Mouse (Mus musculus): Measurements from ENCODE around the gene Ptch2.

Ptch2 gene

DNA sequence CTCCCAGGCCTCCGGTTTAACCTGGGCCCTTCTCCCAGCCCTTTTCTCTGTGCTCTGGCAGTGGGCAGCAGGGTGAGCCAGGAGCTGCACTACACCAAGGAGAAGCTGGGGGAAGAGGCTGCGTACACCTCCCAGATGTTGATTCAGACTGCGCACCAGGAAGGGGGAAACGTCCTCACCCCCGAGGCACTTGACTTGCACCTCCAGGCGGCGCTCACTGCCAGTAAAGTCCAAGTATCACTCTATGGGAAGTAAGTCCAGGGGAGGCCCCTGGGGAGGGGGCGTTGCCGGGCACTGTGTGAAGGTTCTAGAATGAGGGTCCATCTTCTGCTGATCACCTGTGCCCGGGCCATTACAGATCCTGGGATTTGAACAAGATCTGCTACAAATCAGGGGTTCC lies 8.8 kb downstream of the Ptch2 start:
- no peak for DNase-seq (ENCODE audit: low spot score in 2 of 2)

DNA sequence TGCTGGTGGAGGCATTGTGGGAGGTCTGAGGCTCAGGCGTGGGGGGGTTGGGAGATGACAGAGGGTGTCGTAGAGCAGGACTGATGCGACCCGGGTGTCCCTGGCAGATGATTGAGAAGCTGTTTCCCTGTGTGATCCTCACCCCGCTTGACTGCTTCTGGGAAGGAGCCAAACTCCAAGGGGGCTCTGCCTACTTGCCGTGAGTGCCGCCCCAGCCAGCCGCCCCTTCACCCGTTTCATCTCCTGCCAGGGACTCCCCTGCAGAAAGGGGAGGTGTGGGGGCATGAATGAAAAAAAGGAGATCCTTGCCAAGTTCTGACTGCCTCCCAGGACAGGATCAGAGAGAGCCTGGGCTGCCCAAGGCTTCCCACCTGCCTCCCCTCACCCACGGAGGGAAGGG lies 9.3 kb downstream of the Ptch2 start:
- DNase-seq (ENCODE audit: low spot score in 2 of 2): no peak

DNA sequence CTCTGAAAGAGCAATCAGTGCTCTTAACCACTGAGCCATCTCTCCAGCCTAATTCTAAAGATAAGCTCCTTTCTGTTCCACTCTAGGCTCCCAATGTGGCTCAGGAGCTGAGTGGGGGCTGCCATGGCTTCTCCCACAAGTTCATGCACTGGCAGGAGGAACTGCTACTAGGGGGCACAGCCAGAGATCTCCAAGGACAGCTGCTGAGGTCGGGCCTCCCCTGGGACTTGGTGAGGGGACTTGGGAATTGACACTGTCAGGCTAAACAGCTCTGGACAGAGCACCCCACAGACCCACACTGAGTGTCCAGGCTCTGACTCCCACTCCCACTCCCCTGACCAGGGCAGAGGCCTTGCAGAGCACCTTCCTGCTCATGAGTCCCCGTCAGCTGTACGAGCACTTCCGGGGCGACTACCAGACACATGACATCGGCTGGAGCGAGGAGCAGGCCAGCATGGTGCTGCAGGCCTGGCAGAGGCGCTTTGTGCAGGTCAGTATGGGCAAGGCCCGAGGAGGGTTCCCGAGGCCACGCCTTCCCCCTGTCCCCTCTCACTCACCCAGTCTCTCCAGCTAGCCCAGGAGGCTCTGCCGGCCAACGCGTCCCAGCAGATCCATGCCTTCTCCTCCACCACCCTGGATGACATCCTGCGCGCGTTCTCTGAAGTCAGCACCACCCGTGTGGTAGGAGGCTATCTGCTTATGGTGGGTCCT lies 12.1 kb downstream of the Ptch2 start:
- no peak for DNase-seq (ENCODE audit: low spot score in 2 of 2)

DNA sequence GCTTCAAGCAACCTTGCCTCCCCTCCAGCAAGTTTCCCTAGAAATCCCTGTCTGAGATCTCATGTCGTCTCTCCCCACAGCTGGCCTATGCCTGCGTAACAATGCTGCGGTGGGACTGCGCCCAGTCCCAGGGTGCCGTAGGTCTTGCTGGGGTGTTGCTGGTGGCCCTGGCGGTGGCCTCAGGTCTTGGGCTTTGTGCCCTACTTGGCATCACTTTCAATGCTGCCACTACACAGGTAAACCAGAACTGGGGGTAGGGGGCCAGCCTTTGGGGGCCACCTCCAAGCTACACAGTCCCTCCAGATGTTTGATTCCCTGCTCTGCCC lies 12.6 kb downstream of the Ptch2 start:
- DNase-seq (ENCODE audit: low spot score in 2 of 2): no peak

DNA sequence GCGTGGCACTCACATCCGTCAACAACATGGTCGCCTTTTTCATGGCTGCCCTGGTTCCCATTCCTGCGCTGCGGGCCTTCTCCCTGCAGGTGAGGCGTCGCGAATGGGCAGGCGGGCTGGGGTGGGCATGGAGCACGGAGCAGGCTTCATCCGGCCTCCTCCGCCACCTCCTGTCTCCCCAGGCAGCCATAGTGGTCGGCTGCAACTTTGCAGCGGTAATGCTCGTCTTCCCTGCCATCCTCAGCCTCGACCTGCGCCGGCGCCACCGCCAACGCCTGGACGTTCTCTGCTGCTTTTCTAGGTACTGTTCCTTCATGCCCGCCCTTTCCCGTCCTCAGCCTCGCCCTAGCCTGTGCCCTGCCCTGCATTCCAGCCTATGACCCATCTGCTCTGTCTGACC lies 13.5 kb downstream of the Ptch2 start:
- DNase-seq (ENCODE audit: low spot score in 2 of 2): no peak

DNA sequence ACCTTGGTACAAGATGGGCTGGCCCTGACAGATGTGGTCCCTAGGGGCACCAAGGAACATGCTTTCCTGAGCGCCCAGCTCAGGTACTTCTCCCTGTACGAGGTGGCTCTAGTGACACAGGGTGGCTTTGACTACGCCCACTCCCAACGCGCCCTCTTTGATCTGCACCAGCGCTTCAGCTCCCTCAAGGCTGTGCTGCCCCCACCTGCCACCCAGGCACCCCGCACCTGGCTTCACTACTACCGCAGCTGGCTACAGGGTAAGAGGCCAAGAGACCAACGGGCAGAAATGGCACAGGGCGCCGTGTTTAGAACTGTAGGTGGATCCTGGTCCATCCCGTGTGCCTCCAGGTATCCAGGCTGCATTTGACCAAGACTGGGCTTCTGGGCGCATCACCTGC lies 14.4 kb downstream of the Ptch2 start:
- no peak for DNase-seq (ENCODE audit: low spot score in 2 of 2)

DNA sequence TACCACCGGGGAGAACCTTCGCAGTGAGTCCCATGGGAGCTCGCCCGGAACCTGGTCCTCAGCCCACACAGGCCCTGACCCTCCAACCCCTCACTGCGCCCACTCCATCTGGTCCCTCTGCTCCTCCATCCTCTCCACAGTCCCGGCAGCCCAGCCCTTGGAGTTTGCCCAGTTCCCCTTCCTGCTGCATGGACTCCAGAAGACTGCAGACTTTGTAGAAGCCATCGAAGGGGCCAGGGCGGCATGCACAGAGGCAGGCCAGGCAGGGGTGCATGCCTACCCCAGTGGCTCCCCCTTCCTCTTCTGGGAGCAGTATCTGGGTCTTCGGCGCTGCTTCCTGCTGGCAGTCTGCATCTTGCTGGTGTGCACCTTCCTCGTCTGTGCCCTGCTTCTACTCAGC lies 15.1 kb downstream of the Ptch2 start:
- DNase-seq (ENCODE audit: low spot score in 2 of 2): no peak

DNA sequence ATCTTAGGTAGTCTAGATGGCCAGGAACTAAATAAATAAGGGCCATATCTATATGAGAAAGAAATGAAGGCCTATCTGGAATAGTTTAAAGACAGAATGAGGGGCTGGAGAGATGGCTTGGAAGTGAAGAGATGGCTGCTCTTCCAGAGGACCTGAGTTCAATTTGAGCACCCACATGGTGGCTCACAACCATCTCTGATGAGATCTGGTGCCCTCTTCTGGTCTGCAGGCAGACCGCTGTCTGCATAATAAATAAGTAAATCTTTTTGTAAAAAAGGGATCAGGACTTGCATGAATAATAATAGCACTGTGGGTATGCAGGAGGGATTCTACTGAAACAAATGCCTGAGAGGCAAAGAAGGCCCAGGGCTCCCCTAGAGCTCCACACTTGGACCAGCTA lies 17.4 kb downstream of the Ptch2 start:
- no peak for DNase-seq (ENCODE audit: low spot score in 2 of 2)

DNA sequence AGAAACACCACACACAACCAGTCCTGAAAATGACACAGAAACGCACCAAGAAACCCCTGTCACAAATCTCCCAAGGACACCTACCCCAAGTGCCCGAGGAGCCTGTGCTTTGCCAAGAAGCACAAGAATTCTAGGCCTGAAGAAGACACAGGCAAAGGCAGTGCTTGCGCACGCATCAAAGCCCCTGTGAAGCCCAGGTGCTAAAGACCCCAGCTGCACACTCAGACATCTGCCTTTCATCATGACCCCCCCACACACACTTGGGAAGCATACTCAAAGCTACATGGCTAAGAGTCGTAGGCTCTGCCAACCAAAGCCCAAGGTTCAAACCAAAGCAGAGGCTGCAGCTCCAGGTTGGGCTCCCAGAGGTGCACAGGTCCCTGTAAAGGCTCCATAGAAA lies 19.7 kb downstream of the Ptch2 start:
- no peak for DNase-seq (ENCODE audit: low spot score in 2 of 2)

DNA sequence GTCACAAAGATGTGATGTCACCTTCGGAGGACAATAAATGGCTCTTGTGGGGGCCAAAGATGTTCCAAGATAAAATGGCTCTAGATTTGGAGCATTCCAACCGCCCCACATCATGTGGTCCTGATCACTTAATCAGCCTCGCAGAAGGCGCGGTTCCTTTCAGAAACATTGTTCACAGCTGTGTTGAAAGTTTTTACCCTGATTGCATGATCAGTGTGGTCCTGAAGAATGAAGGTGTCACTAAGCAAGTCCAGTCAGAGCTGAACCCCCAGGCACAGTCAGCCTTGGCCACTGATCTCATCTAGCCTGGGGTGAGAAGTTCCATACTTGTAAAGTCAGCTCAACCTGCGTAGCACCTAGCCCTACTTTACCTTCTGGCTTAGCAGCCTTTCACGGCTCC lies 22.1 kb downstream of the Ptch2 start:
- DNase-seq (ENCODE audit: low spot score in 2 of 2): no peak

DNA sequence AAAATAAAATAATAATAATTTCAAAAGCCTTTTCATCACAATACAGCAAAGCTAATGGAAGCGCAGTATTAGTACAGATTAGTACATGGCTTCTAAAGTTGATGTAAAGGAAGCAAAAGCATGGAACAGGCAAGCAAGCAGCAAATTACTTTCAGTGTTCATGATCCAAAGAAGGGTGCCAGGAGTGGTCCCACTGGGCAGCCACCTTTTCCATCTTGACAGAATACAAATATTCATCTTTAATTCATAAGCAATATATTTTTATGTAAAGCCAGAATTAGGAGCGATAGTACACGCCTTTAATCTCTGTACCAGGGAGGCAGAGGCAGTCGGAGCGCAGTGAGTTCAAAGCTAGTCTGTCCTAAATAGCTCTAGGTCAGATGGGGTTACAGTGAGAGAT lies 23.8 kb downstream of the Ptch2 start:
- DNase-seq (ENCODE audit: low spot score in 2 of 2): no peak

DNA sequence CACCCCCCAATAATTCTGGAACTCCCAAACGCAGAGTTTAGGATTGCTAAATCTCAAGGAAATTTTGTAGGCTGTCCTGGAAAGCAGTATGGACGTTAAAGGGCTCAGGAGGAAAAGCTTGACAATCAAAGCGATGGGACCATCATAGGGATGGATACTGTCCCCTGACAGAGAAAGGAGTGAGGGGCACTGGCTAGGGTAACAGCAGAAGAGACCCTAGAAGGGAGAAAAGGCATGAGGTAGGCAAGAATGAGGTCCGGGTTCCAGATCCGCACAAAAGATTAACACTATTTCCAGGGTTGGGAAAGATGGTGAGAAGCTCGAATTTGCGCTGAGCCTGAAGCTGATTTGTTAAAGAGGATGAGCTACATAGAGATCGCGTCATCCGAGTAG lies 24.2 kb downstream of the Ptch2 start:
- DNase-seq (ENCODE audit: low spot score in 2 of 2): no peak

DNA sequence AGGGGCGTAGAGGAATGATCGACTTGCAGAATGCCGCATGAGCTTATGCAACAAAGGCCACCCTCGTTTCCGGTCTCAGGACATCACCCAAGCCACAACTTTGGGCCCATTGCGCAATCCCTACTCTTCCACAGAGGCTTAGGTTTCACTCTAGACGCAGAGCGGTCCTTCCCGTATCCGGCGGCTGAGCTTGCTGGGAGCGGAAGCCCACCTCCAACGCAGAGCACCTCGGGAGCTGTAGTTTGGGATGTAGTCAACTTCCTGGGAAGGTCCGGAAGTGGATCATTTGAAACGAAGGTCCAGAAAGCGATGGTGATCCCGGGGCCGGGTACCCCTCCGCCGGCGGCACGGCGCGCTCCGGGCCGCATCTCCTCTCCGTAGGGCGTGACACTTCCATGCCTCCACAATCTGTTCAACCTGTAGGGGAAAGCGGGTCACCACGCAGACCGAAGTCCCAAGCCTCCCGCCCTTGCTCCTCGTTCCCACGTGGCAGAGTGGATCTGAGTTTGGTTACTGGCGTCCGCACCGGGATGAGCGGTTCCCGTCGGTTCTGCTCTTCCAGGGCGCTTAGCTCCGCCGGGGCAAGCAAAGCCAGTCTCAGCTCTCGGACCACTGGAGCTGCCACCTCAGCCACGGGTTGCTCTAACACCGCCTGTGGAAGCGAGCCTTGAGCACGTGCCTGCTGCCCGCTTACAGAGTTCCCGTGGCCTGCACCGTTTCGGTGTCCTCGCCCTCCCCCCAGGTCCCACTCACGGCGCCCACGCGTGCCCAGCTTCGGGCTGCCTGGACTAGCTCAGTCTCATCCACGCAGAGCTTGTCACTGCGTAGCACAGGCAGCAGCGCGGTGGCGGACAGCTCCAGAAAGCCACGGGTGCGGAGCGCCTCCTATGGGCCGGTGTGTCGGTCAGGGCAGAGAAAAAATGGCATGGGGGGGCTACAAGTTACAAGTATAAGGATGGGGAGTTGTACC lies 24.9 kb downstream of the Ptch2 start:
- peak; percentile 84 to 92 for DNase-seq (ENCODE audit: low spot score in 2 of 2)

DNA sequence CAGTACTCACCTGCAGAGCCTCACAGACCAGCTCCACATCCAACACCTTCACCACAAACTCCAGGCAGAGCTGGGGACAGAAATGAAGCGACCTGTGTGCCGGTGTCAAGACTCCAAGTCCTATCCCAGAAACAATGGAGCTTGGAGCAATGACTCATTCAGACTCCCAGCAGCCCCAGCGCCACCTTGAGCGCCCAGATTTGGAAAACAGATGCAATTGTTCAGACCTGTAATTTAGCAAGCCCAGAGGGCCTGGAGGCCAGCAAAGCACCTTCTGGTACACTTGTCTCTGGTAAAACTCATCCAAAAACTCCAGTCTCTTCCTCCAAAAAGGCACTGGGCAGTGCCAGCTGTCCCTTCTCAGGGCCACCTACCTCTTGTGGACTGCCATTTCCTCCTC lies 26.3 kb downstream of the Ptch2 start:
- no peak for DNase-seq (ENCODE audit: low spot score in 2 of 2)

DNA sequence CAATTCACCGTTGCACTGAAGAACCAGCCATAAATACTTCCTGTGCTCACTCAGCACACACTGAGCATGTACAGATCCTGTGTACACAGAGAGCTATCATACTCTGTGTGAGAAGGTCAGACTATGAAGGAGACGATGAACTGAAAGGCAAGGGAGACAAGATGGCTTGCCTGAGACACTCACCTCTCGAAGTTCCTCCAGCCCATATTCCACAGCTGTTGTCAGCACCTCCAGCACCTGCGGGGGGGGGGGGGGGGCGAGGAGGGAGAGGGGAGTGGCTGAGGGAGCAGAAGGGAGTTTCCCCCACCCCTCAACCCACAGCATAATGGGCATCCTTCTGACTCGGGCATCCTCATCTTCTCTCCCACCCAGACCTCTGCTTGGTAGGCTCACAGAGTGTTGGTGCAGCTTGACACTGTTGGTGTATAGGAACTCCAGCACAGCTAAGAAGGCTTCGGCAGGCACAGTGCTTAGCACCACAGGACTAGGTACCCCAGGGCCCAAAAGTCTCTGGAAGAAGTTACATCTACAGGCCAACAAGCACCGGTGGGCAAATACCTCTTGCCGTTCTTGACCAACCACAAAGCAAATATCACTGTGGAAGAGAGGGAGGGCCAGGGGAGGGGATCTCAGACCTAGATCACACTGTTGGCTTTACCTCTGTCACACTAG lies 27.8 kb downstream of the Ptch2 start:
- DNase-seq (ENCODE audit: low spot score in 2 of 2): no peak

DNA sequence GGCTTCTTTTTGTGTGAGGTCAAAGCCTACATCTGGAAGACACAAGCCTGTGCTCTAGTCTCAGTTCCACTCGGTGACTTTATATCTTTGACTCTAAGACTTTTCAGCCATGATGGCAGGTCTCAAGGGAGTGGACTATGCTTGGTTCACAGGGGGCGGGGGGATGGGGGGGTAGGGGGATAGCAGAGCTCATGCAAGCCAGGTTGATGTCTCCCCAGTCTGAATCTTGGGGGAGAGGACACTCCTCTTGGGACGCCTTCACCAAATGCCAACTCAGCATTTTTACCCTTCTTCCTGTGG lies 28.3 kb downstream of the Ptch2 start:
- no peak for DNase-seq (ENCODE audit: low spot score in 2 of 2)

DNA sequence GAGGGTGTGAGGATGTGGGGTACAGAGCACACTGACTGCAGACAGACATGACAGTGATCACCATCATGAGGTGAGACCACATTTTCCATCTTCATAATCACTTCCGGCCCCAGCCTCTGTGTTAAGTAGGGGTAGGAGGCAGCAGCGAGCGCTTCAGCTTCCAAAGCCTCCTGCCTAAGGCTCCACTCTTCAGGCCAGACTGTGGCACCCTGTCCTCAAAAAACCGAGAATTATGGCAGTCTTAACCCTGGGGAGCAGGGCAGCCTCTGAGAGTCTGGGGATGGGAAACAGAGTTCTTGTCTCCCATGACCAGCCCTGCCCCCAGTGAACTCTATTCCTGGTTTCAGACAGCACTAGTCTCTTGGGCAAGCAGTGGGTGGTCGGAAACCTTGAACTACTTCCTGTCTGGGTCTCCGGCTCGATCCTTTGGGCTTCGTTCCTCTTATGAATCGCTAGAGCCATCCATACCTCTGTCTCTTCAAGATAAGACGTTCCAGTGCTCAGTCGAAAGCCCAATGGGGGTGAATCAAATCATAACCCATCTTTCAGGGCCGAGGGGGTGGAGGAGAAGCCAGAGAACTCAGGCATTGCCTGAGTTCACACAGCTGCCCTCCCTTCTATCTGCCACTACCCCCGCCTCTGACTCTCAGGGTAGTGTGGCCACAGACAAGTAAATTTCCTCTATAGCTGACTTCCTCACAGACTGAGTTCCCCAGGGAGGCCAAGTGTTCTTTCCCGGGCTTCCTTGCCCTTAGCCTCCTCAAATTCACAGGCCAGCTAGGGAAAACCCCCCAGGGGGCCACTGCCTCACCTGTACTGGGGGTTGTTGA lies 28.9 kb downstream of the Ptch2 start:
- peak; percentile 54 to 61 for DNase-seq (ENCODE audit: low spot score in 2 of 2)

DNA sequence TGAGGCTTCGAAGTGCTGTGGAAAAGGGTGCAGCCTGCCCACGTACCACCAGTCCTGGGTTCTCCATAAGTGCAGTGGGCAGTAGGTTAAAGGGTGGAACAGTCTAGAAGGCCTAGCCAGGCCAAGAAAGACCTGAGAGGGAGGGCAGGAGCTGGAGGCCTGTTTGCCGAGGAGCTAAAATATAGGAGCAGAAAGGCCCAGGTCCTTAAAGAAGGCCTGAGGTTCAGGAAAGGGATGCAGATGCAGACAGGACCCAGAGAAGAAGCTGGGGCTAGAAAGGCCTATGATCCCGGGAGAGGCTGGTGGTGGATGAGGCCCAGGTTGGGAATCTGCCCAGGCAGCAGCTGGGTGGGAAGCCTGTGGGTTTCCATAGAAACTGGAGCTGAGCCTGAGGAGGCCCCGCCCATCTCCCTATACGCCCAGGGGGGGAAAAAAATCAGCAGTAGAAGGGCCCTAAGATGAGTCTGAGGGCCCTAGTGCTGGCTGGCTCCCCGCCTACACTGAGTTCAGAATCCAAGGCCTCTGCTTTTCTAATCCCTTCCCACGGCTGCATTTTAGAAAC lies 29.6 kb downstream of the Ptch2 start, which contains the start of gene Btbd19:
Gene Btbd19, minus strand, starts transcription at position 378 of the 562 bp plus-strand sequence.
- no peak for DNase-seq (ENCODE audit: low spot score in 2 of 2)

DNA sequence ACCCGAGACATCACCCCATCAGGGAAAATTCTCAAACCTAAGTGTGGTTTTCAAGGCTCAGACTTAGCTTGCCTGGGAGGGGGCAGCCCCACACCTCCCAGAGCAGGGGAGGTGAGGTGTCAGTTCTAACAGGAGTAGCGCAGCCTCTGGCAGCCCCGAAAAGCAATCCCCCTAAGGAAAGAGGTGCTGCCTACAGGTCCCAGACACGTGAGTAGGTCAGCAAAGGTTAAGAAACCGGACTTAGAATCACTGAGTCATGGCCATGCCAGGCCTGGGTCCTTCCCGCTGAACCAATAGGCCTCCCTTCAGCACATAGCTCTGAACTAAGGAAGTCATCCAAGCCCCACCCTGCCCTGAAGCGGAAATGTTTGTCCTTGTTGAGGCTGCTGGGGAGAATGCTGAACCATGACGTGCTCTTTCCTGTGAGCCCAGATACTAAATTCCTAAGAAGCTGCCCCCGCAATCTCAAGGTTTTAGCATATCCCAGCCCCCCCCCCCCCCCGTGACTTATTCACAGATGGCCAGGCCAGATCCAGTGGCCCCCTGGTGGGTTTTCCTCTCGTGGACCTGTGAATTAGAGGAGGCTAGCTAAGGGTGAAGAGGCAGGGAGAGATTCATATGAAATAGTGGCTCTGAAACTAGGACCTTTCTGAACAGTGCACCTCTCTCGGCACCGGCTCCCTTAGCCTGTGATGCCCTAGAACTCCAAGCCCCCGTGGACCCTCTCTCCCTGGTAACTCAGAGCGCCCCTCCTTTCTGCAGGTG lies 30.2 kb downstream of the Ptch2 start:
- DNase-seq (ENCODE audit: low spot score in 2 of 2): peak; percentile 45 to 61

DNA sequence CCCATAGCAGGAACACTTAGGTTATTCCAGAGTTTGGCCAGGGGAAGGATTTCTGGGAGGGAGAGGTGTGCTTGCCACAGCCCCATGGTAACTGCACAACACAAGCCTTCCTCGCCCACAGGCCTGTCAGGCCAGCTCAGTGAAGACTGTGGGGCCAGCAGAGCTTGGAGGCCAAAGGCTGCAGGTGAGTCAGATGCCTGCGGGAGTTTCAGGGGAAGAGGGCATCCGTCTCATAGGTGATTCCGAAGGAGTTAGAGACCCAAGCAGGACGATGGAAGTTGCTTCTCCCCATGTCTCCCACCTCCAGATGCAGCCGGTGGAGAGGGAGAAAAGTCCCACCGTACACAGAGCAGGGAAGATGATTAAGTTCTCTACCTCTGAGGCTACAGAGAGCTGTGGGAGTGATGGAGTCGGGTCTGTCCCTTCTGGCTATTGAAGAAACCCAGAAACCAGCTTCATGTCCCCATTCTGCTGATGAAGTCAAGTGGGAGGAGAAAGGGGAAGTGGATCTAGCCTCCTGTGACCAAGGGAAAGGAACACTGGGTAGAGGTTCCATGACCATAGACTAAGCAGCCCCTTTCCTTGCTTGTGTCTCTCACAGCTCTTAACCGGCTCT lies 30.9 kb downstream of the Ptch2 start, which contains the start of gene Tctex1d4:
Gene Tctex1d4, plus strand, starts transcription at position 120 of the 616 bp plus-strand sequence.
- no peak for DNase-seq (ENCODE audit: low spot score in 2 of 2)
